Mouse (Mus musculus): ENCODE measurements around the gene Cyp4f14. TPM values are rescaled to one million over a fixed set of nuclear protein-coding genes. Genes with fewer than 3 reads are reported as not detected.

Gene Cyp4f14
- polyA plus RNA-seq, 1 experiment from 2014 or later = not detected

DNA sequence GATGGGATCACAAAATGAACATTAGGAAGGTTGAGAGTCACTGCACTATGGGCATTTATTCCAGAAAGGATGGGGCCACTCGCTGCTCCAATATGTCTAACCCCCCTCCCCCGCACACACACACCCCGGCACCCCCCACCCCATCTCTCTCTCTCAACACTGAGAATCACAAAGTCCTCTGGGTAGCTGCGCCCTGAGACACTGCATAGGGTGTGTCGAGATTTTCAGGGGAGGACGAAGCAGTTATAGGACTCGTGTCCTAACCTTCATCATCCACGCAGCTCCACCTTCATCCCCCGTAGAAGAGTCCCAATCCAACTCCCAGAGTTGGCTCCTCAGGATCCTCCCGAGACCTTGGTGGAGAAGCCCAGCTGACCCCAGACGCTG, 26.3 kb downstream of the Cyp4f14 start:
- WGBS = 8% methylated on average over 11 of the region's 11 CpGs
- Histone ChIP-seq H3K9me3 (replicated peaks; ENCODE audit: control insufficient read depth, low read length) (no peaks in the 10 kb centered on the region), H3K9ac (replicated peaks; ENCODE audit: low read length) (peak overlapping the region; percentile 83), H3K4me3 (ENCODE audit: low read depth, low read length) (peak overlapping the region; percentile 75), H3K36me3 (replicated peaks; ENCODE audit: control insufficient read depth, insufficient read depth, low read depth, low read length) (no peaks in the 10 kb centered on the region), H3K27me3 (ENCODE audit: control insufficient read depth, insufficient read depth, low read length) (no peaks in the 10 kb centered on the region), H3K4me1 (ENCODE audit: control insufficient read depth, insufficient read depth, low read length) (peaks cover 4% of the 10 kb centered on the region; the same call in 1 of the 2 replicates), H3K4me2 (ENCODE audit: low read depth, low read length) (peak overlapping the region; percentile 74), H3K27ac (replicated peaks; ENCODE audit: low read depth, low read length) (peak overlapping the region; percentile 70; the same call in 1 of the 2 replicates)
- ATAC-seq (replicated peaks; ENCODE audit: insufficient number of reproducible peaks, low FRiP score, low TSS enrichment, low read depth) (no peak; the same call in none of the 2 replicates), DNase-seq (ENCODE audit: low spot score) (no peak)

DNA sequence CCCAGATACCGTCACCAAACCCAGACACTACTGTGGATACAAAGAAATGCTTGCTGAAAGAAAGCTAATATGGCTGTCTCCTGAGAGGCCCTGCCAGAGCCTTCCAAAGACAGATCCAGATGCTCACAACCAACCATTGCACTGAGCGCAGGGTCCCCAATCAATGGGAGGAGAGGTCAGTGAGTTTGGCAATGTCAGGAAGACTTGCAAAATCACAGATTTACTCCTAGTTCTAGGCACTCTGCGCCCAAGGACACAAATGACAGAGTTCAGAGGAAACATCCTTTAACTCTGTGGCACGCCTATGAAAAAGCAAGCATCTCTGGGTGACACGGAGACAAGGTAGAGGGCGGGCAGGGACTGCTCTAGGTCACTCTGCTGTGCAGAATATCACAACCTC, 27.5 kb downstream of the Cyp4f14 start:
- Histone ChIP-seq H3K27me3 (ENCODE audit: control insufficient read depth, insufficient read depth, low read length) (no peaks in the 10 kb centered on the region), H3K4me1 (ENCODE audit: control insufficient read depth, insufficient read depth, low read length) (peaks cover 4% of the 10 kb centered on the region; the same call in 1 of the 2 replicates), H3K4me2 (ENCODE audit: low read depth, low read length) (no peak overlapping the region), H3K27ac (replicated peaks; ENCODE audit: low read depth, low read length) (no peak overlapping the region), H3K4me3 (ENCODE audit: low read depth, low read length) (no peak overlapping the region), H3K9me3 (replicated peaks; ENCODE audit: control insufficient read depth, low read length) (no peaks in the 10 kb centered on the region), H3K36me3 (replicated peaks; ENCODE audit: control insufficient read depth, insufficient read depth, low read depth, low read length) (no peaks in the 10 kb centered on the region), H3K9ac (replicated peaks; ENCODE audit: low read length) (no peak overlapping the region)
- DNase-seq (ENCODE audit: low spot score) (no peak), ATAC-seq (replicated peaks; ENCODE audit: insufficient number of reproducible peaks, low FRiP score, low TSS enrichment, low read depth) (no peak)
- WGBS = 95% methylated on average over 6 of the region's 6 CpGs

DNA sequence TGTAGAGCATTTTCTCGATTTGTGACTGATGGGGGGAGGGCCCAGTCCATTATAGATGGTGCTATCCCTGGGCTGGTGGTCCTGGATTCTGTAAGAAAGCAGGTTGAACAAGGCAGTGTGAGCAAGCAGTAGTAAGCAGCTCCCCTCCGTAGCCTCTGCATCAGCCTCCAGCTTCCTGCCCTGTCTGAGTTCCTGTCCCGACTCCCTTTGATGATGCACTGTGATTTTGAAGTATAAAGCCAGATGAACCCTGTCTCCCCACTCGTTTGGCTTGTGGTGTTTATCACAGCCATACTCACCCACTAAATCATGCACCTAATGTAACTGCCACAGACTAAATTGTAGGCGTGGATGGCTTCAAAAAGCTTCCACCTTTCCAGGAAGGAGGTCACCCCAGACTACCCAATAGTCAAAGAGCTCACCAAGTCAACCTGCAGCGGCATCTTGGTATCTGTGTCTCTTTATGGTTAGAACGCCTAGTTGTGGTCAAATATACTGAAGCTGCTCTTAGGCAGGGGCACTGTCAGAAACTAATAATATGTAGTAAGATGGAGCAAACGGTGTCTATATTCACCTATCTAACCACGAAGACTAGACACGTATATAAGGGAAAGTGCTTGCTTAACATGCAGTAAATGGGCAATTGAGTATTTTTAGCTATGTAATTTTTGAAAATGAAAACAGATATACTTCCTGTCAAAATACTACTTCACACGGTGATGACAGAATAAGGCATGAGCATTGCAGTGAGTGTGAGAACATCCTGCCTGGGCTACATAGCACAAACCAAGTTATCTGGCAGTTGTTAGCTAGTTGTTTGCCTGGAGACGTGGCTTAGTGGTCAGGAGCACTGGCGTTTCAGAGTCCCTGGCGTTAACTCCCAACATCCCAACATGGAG, 36.6 kb downstream of the Cyp4f14 start:
- Histone ChIP-seq H3K9me3 (replicated peaks; ENCODE audit: control insufficient read depth, low read length) (no peaks in the 10 kb centered on the region), H3K4me1 (ENCODE audit: control insufficient read depth, insufficient read depth, low read length) (no peaks in the 10 kb centered on the region), H3K27ac (replicated peaks; ENCODE audit: low read depth, low read length) (no peak overlapping the region), H3K9ac (replicated peaks; ENCODE audit: low read length) (no peak overlapping the region), H3K4me2 (ENCODE audit: low read depth, low read length) (no peak overlapping the region), H3K4me3 (ENCODE audit: low read depth, low read length) (no peak overlapping the region), H3K36me3 (replicated peaks; ENCODE audit: control insufficient read depth, insufficient read depth, low read depth, low read length) (no peaks in the 10 kb centered on the region; the same call in 1 of the 2 replicates), H3K27me3 (ENCODE audit: control insufficient read depth, insufficient read depth, low read length) (no peaks in the 10 kb centered on the region)
- WGBS = 88% methylated on average over 14 of the region's 14 CpGs
- ATAC-seq (replicated peaks; ENCODE audit: insufficient number of reproducible peaks, low FRiP score, low TSS enrichment, low read depth) (no peak), DNase-seq (ENCODE audit: low spot score) (no peak)

DNA sequence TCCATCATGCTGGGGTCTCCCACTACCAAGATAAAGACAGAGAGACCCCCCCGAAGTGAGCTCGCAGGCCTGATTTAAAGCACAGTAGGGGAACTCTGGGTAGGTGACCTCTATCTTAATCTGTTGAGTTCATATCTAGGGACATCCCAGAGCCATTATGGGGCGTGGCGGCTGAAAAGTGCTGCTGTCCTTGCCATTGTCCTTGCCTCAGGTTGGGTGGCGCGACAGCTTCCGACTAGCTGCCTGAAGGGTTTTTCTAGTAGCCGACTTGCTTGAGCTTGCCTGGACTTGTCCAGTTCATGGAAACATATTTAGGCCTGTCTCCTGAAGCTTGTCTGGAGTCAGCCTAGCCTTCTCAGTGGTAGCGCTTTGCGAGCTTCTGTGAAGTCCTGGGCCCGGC, 38.4 kb downstream of the Cyp4f14 start:
- no peak overlapping the region for H3K9ac ChIP-seq (replicated peaks; ENCODE audit: low read length)

GRCm38 (mm10) chr17:32877471-32878171, 39.5 kb downstream of the Cyp4f14 start:
- H3K4me2 ChIP-seq (ENCODE audit: low read depth, low read length) = peak overlapping the region; percentile 8
- no peak overlapping the region for H3K4me3 ChIP-seq (ENCODE audit: low read depth, low read length)

More for the DNA sequence above, 38.4 kb downstream of the Cyp4f14 start:
- Histone ChIP-seq H3K4me3 (ENCODE audit: low read depth, low read length) (no peak overlapping the region), H3K4me2 (ENCODE audit: low read depth, low read length) (no peak overlapping the region), H3K36me3 (replicated peaks; ENCODE audit: control insufficient read depth, insufficient read depth, low read depth, low read length) (no peaks in the 10 kb centered on the region; the same call in 1 of the 2 replicates), H3K4me1 (ENCODE audit: control insufficient read depth, insufficient read depth, low read length) (no peaks in the 10 kb centered on the region), H3K27ac (replicated peaks; ENCODE audit: low read depth, low read length) (no peak overlapping the region), H3K9me3 (replicated peaks; ENCODE audit: control insufficient read depth, low read length) (no peaks in the 10 kb centered on the region), H3K27me3 (ENCODE audit: control insufficient read depth, insufficient read depth, low read length) (no peaks in the 10 kb centered on the region)
- DNase-seq (ENCODE audit: low spot score) = no peak
- WGBS = 84% methylated on average over 11 of the region's 11 CpGs
- ATAC-seq (replicated peaks; ENCODE audit: insufficient number of reproducible peaks, low FRiP score, low TSS enrichment, low read depth) = no peak

GRCm38 (mm10) chr17:32872696-32873095, 44.4 kb downstream of the Cyp4f14 start:
- DNase-seq (ENCODE audit: low spot score) (no peak), ATAC-seq (replicated peaks; ENCODE audit: insufficient number of reproducible peaks, low FRiP score, low TSS enrichment, low read depth) (no peak)
- Histone ChIP-seq H3K36me3 (replicated peaks; ENCODE audit: control insufficient read depth, insufficient read depth, low read depth, low read length) (no peaks in the 10 kb centered on the region), H3K27ac (replicated peaks; ENCODE audit: low read depth, low read length) (no peak overlapping the region), H3K9me3 (replicated peaks; ENCODE audit: control insufficient read depth, low read length) (no peaks in the 10 kb centered on the region), H3K4me1 (ENCODE audit: control insufficient read depth, insufficient read depth, low read length) (no peaks in the 10 kb centered on the region), H3K4me3 (ENCODE audit: low read depth, low read length) (no peak overlapping the region), H3K27me3 (ENCODE audit: control insufficient read depth, insufficient read depth, low read length) (no peaks in the 10 kb centered on the region), H3K9ac (replicated peaks; ENCODE audit: low read length) (no peak overlapping the region), H3K4me2 (ENCODE audit: low read depth, low read length) (no peak overlapping the region)
- WGBS = 74% methylated on average over 5 of the region's 5 CpGs

More at GRCm38 (mm10) chr17:32877471-32878171, 39.5 kb downstream of the Cyp4f14 start:
- no peaks in the 10 kb centered on the region for H3K27me3 ChIP-seq (ENCODE audit: control insufficient read depth, insufficient read depth, low read length)
- no peaks in the 10 kb centered on the region for H3K4me1 ChIP-seq (ENCODE audit: control insufficient read depth, insufficient read depth, low read length)
- H3K36me3 ChIP-seq (replicated peaks; ENCODE audit: control insufficient read depth, insufficient read depth, low read depth, low read length) = no peaks in the 10 kb centered on the region; the same call in 1 of the 2 replicates
- no peak overlapping the region for H3K27ac ChIP-seq (replicated peaks; ENCODE audit: low read depth, low read length)
- DNase-seq (ENCODE audit: low spot score) (peak; percentile 33), ATAC-seq (replicated peaks; ENCODE audit: insufficient number of reproducible peaks, low FRiP score, low TSS enrichment, low read depth) (no peak)
- H3K9me3 ChIP-seq (replicated peaks; ENCODE audit: control insufficient read depth, low read length) = no peaks in the 10 kb centered on the region
- peak overlapping the region; percentile 20; the same call in 1 of the 2 replicates for H3K9ac ChIP-seq (replicated peaks; ENCODE audit: low read length)
- WGBS = 8% methylated on average over 22 of the region's 22 CpGs

GRCm38 (mm10) chr17:32872091-32872490, 45.1 kb downstream of the Cyp4f14 start:
- no peaks in the 10 kb centered on the region for H3K36me3 ChIP-seq (replicated peaks; ENCODE audit: control insufficient read depth, insufficient read depth, low read depth, low read length)
- no peak overlapping the region for H3K4me3 ChIP-seq (ENCODE audit: low read depth, low read length)
- no peaks in the 10 kb centered on the region for H3K27me3 ChIP-seq (ENCODE audit: control insufficient read depth, insufficient read depth, low read length)
- H3K27ac ChIP-seq (replicated peaks; ENCODE audit: low read depth, low read length) = no peak overlapping the region
- ATAC-seq (replicated peaks; ENCODE audit: insufficient number of reproducible peaks, low FRiP score, low TSS enrichment, low read depth) (no peak), DNase-seq (ENCODE audit: low spot score) (no peak)
- no peaks in the 10 kb centered on the region for H3K9me3 ChIP-seq (replicated peaks; ENCODE audit: control insufficient read depth, low read length)
- no peak overlapping the region for H3K4me2 ChIP-seq (ENCODE audit: low read depth, low read length)
- 82% methylated on average over 4 of the region's 4 CpGs for WGBS
- no peak overlapping the region for H3K9ac ChIP-seq (replicated peaks; ENCODE audit: low read length)
- no peaks in the 10 kb centered on the region for H3K4me1 ChIP-seq (ENCODE audit: control insufficient read depth, insufficient read depth, low read length)

- Histone ChIP-seq H3K27me3 (ENCODE audit: control insufficient read depth, insufficient read depth, low read length) (no peaks in the 10 kb centered on the region), H3K4me1 (ENCODE audit: control insufficient read depth, insufficient read depth, low read length) (no peaks in the 10 kb centered on the region), H3K4me2 (ENCODE audit: low read depth, low read length) (no peak overlapping the region), H3K27ac (replicated peaks; ENCODE audit: low read depth, low read length) (no peak overlapping the region), H3K36me3 (replicated peaks; ENCODE audit: control insufficient read depth, insufficient read depth, low read depth, low read length) (no peaks in the 10 kb centered on the region), H3K9ac (replicated peaks; ENCODE audit: low read length) (no peak overlapping the region), H3K4me3 (ENCODE audit: low read depth, low read length) (no peak overlapping the region), H3K9me3 (replicated peaks; ENCODE audit: control insufficient read depth, low read length) (no peaks in the 10 kb centered on the region)
- 97% methylated on average over 1 of the region's 1 CpGs for WGBS
- no peak for DNase-seq (ENCODE audit: low spot score)
- no peak for ATAC-seq (replicated peaks; ENCODE audit: insufficient number of reproducible peaks, low FRiP score, low TSS enrichment, low read depth)
Measured at GRCm38 (mm10) chr17:32871483-32871882, 45.7 kb downstream of the Cyp4f14 start.
